Mouse (Mus musculus): ENCODE data around the gene Tgfa. TPM values are rescaled to one million over a fixed set of nuclear protein-coding genes. Genes with fewer than 3 reads are reported as not detected.

The Tgfa gene
- total RNA-seq, 2 experiments from 2014 or later, result 1.5 to 2.1 TPM

DNA sequence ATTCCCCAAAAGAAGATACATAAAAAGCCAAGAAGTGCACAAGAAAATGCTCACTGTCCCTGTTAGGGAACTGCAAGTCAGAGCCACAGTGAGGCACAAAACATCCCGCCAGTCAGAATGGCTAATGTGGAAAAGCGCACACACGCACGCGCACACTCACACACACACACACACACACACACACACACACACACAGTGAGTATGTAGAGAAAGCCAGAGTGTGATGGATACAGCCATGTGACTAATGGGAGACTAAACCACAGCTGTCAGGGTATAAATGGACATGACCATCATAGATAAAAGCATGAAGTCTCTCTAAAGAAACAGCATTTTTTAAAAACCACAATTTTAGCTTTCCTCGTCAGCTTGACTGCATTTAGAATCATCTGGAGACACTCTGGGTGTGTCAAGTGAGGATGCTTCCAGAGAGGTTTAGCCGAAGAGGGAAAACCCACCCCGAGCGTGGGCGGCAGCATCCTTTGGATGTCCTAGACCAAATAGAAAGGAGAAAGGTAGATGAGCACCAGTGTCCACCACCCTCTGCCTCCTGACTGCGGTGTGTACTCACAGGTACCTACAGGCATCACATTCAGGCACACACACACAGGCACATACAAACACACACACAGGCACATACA is 86.7 kb downstream of the Tgfa start:
- intact Hi-C loops (cut with DNase I), result no loop called here
- no peak for DNase-seq

DNA sequence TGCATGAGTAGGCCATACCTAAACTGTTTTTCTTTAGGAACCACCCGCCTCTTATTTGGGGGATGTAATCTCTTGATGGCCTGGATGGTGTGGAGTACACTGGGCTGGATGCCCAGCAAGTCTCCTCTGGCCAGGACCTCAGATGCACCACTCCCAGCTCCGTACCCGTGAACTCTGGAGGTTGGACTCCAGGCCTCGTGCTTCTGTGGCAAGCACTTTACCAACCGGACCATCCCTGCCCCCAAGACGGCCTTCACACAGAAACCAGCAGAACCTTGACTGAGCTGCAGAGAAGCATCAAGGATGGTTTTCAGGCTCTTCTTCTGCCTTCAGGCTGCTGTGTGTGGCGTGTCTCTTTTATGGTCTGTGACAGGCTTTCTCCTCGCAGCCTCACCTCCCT is 98.3 kb downstream of the Tgfa start:
- DNase-seq, result peak; percentile 30 to 31
- intact Hi-C loops (cut with DNase I), result no loop called here

DNA sequence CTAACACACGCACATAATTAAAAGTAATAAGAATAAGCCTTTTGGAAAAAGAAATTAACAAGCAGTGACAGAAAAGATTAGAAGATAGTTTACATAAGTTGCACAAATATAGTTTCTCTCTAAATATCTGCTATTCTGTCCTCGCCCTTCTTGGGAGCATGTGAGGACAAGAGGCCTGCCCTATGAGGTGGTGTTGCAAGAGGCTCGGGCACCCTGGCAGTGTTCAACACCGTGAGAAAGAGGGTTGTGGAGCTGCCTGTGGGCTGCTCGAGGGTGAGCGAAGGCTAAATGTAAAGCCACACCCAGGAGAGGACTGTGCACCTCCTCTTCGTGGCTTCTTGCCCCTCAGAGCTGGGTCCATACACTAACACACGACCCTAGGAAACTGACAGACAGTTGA is 100.4 kb downstream of the Tgfa start:
- DNase-seq, result no peak

DNA sequence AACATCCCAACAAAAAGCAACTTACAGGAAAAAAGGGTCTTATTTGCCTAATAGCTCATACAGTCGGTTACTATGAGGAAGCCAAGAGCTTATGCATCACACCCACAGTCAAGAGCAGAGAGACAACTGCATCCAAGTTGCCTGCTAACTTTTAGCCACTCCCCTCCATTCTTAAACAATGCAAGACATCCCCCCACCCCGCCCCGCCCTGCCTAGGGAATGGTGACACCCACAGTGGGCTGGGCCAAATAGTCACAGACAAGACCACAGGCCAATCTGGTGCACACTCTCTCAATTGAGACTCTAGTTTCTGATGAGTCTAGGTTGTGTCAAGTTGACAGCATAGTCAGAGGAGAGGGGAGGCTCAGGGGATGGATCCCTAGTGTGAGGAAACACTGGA is 101.1 kb downstream of the Tgfa start:
- no peak for DNase-seq

More for the DNA sequence above, 100.4 kb downstream of the Tgfa start:
- intact Hi-C loops (cut with DNase I), result no loop called here

DNA sequence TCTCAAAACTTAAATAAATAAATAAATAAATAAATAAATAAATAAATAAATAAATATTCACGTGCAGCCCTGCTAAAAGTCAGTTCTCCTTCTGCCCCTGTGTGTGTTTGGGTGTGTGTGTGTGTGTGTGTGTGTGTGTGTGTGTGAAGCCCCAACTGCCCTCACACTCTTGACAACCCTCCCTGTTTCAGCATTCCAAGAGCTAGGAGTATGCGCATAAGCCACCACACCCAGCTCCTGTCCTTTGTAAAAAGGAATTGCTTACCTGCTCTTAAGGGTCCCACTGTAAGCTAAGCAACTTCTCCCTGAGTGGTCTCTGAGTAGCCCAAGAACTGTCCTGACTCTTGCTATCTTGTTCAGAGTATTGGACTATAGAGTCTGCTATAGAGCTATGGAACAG is 101.9 kb downstream of the Tgfa start:
- intact Hi-C loops (cut with DNase I), result no loop called here
- no peak for DNase-seq

More for the DNA sequence above, 101.1 kb downstream of the Tgfa start:
- intact Hi-C loops (cut with DNase I), result no loop called here

DNA sequence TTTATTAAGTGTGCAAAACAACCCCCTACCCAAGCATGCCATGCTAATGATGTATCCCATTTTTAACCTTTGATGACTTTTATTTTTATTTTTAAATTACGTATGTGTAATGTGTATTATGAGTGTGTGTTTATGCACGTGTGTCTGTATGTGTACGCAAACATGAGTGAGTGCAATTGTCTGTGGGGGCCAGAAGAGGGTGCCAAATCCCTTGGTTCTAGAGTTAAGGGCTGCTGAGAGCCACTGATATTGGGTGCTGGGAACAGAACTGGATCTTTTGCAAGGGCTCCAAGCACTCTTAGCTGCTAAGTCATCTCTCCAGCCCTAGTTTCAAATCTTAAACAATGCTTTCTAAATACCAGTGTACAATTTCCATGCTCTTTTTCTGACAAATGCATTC is 103.9 kb downstream of the Tgfa start:
- intact Hi-C loops (cut with DNase I), result no loop called here
- DNase-seq, result no peak

DNA sequence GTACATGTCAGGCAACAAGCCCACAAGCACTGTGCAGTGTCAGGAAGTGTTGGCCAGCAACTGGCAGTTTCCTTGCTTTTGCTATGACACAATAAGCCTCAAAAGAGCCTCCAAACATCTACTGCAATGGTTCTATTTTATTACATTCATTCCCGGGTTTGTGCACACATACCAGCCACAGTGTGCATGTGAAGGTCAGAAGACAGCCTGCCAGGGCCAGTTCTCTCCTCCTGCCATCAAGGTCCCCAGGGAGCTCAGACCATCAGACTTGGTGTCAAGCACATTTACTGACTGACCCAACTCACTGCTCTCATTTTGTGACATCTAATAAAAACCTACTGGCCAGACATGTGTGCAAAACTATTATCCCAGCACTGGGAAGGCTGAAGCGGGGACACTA is 104.4 kb downstream of the Tgfa start:
- intact Hi-C loops (cut with DNase I), result no loop called here
- no peak for DNase-seq

DNA sequence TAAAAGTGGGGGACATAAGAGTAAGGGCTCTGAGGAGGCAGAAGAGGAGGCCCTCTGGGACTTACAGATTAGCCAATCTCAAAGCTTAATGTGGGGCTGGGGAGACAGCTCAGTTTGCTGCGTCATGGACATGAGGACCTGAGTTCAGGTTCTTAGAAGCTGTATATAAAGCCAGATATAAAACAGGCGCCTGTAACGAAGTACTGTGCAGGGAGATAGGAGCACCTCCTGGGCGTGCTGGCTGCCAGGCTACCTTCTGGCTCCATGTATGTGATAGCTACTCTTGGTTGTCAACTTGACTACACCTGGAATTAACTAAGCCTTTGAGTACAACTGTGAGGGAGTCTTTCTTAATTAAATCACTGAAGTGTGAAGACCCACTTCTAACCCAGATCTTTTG is 110.7 kb downstream of the Tgfa start:
- no peak for DNase-seq
- intact Hi-C loops (cut with DNase I), result no loop called here

DNA sequence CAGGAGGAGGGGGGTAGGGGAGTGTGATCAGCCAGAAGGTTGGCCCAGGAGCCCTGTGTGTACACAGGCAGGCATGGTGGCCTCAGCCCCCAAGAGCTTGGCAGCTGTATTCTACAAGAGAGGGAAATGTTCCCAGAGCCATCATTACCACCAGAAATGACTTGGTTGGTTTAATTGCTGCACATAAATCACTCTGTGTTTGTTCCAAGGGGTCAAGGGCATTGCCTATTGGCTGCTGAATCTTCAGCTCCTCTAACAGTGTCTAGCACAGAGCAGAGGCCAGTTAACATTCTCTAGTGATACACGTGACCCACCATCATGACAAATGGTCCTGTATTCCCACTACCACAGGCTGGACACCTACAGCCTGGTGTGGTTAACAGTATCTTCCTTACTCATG is 119.0 kb downstream of the Tgfa start:
- intact Hi-C loops (cut with DNase I), result no loop called here
- no peak for DNase-seq

DNA sequence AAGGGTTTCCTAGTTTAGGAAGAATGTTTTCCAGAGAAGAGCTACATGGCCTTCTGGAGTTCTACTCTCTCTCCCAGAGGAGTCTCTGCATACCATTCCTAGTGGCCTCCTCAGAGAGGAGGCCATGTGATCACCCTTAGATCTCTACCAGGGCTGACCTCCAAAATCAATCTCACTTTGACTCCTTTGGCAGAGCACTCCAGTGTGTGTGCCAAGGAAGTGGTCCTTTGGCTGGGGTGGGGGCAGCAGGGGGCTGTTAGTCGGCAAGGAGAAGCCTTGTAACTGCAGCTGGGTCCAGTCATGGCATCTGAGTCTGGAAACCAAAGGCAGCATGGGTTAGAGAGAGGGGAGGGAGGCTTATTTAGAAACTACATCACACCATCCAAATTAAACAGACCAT is 122.0 kb downstream of the Tgfa start:
- intact Hi-C loops (cut with DNase I), result no loop called here
- DNase-seq, result no peak

DNA sequence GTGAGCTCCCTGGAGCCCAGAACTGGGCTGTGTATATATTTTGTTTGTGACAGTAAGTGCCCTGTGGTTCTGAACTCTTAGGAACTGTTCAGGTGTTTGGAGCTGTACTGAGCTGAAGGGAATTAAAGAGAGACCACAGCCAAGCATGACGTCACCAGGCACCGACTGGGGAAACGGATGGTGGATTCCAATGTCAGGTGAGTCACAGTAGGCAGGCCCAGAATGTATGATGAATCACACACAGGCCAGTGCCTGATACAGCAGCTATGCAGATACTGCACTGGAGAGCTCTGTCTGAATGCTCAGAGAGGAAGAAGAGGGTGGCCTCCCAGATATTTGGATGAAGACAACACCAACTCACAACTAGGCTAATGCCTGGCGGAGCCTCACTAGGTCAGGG is 123.8 kb downstream of the Tgfa start:
- DNase-seq, result peak; percentile 22 to 31
- intact Hi-C loops (cut with DNase I), result no loop called here

DNA sequence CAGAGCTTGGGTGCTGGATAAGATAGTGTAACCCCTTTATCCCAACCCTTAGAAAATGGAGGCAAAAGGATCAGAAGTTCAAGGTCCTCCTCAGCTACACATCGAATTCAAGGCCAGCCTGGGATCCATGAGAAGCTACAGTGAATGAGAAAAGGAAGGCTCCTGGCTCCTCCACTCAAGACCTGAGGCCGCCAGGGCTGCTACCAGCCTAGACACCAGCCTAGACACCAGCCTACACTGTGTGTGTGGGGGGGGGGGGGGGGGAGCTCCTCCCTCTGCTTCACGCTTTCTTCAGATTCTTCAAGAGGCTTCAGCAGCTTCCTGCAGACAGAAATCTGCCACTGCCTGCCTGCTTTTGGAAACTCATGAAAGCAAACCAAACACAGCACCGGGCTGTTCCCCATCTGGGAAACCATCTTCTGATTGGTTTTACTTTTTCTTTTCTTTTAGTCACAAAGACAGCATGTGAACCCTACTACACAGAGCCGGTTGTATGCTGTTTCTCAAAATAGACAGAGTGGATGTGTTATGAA is 127.1 kb downstream of the Tgfa start:
- intact Hi-C loops (cut with DNase I), result no loop called here
- no peak for DNase-seq

DNA sequence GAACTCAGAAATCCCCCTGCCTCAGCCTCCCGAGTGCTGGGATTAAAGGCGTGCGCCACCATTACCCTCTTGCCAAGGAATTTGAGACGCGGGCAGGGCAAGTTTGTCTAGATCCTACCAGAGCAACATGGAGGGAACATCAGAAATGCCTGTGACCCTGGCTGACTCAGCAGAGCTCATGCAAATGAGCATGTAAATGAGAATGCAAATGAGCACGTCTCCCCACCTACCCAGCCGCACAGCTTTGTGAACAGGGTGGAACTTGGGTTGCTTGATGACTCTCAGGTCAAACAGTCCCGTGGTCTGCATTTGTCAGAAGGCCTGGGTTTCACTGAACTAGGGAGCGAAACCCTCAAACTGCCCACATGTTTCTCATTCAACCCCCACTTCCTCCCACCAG is 128.0 kb downstream of the Tgfa start:
- no peak for DNase-seq
- intact Hi-C loops (cut with DNase I), result no loop called here

DNA sequence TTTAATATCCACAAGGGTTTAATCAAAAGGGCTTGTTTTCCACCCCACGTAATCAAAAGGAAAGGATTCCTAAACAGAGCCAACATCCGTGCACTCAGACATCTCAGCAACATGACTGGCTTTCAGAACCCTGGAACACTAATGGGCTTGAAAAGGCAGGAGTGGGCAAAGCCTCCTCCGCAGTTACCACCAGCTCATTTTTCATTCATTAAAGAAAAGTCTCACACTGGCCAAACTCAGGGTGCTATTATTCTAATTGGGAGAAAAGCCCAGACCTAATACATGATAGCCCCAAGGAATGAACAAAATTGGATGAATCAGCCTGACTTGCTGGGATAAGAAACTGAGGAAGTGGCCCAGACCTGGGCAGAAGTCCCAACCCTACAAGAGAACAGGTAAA is 129.4 kb downstream of the Tgfa start:
- intact Hi-C loops (cut with DNase I), result no loop called here
- no peak for DNase-seq

Other genes starting within 250 kb of the Tgfa start
- 10 to 100 TPM; 56.9 to 64.3 TPM for gene Dusp11, start 233.6 kb upstream of the Tgfa start, total RNA-seq (2021)
- gene Figla, start 179.1 kb upstream of the Tgfa start, total RNA-seq (2021), result not detected
- gene Add2, start 166.5 kb upstream of the Tgfa start, total RNA-seq (2021), result 1 to 10 TPM; 1.4 to 1.9 TPM
- 10 to 100 TPM; 26.4 to 31.3 TPM for gene Fam136a, start 170.4 kb downstream of the Tgfa start, total RNA-seq (2021)
- gene Snrpg, start 176.1 kb downstream of the Tgfa start, total RNA-seq (2021), result 10 to 100 TPM; 64.9 to 74.6 TPM
- gene Pcyox1, start 201.9 kb downstream of the Tgfa start, total RNA-seq (2021), result 10 to 100 TPM; 62.8 to 70.7 TPM
- 10 to 100 TPM; 43.1 to 54.0 TPM for gene Tia1, start 209.0 kb downstream of the Tgfa start, total RNA-seq (2021)
- gene Gm44790, start 231.4 kb downstream of the Tgfa start, total RNA-seq (2021), result under 1 TPM in 1 of 2 experiments, not detected in 1; 0.93 TPM
- 10 to 100 TPM; 10.5 to 11.4 TPM for gene C87436, start 243.2 kb downstream of the Tgfa start, total RNA-seq (2021)